Mouse (Mus musculus): ENCODE results near the gene Grin2d.
"Not testable (repeated sequence)": the region's sequence is repeated elsewhere in the genome, so short reads cannot be mapped to it uniquely, and the experiment has no call there.

Gene Grin2d

DNA sequence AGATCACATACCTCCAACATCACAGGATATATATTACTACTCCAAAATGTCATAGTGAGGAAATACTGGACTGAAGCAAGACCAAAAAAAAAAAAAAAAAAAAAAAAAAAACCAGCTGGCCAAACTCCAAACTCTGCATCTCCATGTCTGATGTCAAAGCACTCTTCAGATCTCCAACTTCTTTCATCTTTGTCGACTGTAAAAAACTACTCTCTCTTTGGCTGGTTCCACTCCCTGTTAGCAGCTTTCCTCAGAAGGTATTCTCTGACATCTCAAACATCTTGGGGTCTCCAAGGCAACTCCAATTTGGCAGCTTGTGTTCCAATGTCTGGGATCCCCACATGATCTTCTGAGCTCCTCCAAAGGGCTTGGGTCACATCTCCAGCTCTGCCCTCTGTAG lies at the start of gene Grin2d:
TSS of gene Grin2d (minus strand) at position 101 of the 400 bp plus-strand sequence.
- not testable (repeated sequence) for DNase-seq

DNA sequence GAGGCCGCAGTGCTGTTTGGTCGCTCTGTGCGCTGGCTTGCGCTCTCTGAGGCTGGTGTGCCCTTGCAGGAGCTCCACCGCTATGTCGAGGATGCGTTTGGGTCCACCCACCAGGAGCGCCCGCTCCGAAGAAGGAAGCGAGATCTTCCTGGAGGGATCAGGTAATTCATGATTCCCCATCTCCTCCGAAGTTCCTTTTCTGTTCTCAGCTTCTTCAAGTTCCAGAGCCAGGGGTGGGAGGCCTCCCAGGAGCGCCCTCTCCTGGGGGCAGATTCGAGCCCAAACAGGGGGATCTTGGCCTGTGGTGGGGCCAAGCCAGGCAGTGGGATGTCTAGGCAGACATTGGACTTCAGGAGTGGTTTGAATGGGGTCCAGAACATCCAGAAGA lies 46.2 kb upstream of the Grin2d start:
- peak; percentile 95 for DNase-seq

DNA sequence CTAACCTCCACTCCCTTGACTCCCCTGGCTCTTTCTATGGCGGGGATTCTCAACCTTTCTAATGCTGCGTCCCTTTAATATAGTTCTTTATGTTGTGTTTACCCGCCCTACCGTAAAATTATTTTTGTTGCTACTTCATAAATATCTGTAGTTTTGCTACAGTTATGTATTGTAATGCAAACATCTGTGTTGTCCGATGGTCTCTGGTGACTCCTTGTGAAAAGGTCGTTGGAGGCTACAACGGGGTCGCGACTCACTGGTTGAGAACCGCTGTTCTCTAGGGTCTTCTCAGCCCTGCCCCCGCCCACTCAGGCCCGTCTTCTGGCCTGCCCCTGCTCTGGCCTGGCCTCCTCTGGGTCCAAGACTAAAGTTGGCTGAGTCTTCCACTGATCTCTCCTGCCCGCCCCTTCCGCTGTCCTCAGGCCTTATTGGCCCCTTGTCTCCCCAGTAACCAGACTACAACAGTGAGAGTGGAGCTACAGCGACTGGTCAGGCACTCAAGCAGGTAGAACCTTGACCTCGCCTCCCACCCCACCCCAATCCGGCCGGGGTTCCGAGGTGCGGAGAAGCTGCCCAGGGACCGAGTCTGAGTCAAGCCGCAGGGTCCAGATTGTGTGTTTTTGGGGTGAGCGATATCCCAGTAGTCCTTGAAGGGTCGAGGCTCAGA lies 45.7 kb upstream of the Grin2d start, which contains the start of gene Ccdc114:
TSS of gene Ccdc114 (plus strand) at position 311 of the 667 bp plus-strand sequence.
- peak; percentile 100 for DNase-seq

DNA sequence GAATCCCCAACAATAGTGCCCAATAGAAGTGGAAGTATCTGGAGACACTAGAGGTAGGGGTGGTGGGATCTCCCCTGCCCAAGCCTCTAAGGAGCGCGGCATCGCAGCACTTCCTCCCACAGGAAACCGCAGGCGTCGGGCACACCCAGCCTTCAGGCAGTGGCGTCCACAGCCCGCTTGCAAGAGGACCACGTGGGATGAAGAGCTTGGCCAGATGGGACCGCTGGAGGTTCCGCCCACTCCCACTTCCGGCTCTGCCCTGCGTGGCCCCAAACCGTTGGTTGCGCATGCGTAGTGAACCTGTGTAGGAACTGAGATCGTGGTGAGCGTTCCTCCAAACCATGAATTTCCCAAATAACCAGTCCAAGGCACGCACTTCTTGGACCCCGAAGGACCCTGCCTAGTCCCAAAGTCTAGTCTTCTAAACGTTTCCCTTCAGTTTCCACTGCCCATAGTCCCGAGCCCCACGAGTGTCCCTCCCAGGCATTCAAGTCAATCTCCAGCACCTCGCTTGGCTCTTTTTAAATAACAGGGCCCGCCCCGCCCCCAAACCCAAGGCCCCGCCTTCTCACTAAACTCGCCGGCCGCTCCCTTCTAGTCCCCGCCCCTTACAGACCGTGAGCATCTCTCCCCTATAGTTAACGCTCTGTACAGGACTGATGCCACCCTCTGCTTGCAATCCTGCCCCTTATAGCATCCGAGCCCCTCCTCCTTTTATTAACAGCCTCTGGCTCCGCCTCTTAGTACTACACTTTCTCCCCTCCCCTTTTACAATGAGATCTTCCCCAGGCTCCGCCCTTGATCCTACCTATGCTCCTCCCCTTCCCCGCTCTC lies 45.0 kb upstream of the Grin2d start:
- DNase-seq: peak; percentile 100

DNA sequence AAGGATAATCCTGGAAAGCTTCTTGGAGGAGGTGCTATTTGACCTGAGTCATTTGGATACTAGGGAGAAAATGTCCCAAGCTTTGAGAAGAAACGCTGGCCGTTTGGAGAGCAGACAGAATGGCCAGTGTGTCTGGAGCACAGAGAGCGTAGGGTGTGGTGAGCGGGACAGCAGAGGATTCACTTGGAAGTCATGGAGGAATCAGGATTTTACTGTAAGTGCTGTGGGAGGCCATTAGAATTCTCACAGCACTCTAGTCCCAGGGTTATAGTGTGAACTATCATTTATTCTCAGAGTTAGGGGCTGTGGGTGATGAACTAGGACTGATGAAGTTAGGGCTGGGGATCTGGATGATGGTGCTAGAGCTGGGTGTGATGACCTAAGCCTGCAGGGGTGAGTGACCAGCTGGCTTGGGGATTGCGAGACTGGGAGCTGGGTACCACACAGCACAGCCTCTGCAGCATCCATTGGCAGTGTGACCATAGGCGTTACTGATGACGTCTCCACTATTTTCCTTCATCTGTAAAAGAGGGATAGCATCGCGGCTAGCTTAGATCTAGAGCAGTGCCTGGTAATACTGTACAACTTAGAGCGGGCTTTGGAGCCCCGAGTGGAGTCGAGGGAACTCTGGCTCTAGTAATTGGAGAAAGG lies 43.9 kb upstream of the Grin2d start:
- peak; percentile 96 for DNase-seq

DNA sequence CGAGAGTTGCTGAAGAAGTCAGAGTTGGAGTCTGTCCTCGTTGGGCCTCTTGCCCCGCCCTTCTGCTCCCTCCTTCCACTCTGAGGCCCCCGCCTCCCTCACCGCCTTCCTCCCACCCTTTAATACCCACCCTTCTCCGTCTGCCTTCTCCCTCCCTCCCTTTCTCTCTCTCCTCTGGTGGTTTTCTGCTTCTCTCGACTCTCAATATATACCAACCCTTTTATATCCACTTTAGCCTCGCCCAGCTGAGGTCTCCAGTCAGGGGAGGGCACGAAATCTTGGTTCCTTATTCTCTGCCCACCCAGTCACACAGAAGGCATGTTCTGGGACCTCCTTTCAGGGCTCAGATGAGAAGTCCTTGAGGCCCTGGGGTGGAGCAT lies 43.1 kb upstream of the Grin2d start, which contains the start of gene Emp3:
TSS of gene Emp3 (minus strand) at position 163 of the 380 bp plus-strand sequence.
- peak; percentile 98 for DNase-seq

DNA sequence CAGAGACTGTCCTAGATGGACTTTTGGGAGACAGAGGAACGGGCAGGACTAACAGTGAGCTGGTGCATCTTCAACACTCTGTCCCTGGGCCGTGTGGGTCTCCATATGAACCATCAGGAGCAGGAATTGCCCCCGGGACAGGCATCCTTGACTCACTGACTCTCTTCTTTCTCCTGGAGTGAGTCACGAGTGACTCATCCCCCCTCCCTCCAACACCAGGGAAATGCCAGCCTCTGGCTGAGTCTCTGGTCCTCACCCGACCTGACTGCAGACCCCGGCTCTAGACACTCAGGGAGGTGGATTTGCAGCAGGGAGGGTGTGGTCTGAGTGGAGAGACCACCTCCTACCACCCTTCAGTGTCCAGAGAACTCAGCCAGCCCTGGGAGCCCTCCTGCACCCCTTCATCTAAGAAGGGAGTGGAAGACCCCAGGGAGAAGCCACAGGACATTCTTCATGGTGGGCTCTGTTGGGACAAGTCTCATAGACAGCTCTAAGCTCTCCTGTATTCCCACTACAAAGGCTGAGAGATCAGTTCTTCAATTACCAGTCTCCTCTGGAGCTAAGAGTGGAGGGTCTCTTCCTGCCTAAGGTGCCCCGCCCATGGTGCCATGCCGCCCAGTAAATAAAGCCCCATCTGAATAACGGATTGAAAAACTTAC lies 42.5 kb upstream of the Grin2d start:
- DNase-seq: peak; percentile 97

DNA sequence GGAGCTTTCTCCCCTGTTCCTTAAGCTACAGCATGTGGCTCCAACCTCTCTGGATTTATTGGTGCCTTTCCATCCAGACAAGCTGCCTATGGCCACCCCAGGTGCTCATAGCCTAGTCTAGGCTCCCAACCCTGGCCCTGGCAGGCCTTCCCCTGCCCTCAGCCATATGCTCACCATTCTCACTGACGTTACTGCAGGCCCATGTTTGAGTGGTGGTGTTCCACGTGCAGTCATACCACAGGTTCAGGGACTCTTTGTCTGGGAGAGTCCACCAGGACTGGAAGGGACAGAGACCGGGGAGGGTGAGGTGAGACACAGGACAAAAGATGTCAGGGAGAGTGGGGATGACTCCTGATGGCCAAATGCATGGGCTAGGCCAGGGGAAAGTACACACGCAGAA lies 41.6 kb upstream of the Grin2d start:
- DNase-seq: peak; percentile 93

DNA sequence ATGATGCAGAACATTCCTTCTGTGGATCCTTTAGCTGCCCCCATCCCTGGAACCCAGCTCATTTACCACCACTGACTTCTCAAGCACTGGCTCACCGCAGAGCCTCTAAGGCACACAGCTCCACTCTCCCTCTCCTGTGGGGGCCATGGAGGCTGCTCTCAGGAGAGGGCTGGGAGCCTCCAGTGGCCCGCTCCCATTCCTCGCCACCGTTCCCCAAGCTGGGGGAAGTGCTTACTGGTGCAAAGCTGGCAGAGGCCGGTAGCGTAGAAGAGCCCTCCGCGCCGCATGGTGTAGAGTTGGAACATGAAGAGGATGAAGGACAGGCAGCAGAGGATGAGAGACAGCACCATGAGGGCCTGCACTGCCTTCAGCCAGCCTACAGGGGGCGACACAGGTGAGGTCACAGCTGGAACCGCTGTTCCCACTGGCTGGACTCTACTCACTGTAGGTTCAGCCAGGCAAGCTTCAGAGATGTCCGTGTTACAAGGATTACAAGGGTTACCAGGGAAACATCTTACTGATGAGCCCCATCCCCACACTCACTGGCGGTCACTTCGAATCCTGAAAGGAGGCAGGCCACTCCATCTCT lies 41.0 kb upstream of the Grin2d start:
- peak; percentile 93 for DNase-seq

DNA sequence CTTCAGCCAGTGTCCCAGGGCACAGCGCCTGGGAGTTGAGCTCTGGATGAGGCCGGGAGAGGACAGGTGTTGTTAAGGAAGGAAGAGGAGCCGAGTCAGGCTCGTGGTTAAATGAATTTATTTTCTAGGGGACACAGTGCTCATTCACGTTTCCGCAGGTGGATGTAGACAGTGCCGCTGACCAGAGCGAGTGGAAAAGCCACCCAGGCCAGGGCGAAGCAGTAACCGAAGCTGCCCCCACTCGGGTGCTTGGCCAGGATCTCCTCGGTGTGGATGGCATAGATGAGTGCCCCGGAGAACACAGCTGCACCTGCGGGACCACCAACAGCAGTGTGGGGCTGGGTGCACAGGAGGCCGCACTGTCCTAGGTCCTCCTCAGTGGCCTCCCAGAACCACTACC lies 39.7 kb upstream of the Grin2d start:
- peak; percentile 91 for DNase-seq

DNA sequence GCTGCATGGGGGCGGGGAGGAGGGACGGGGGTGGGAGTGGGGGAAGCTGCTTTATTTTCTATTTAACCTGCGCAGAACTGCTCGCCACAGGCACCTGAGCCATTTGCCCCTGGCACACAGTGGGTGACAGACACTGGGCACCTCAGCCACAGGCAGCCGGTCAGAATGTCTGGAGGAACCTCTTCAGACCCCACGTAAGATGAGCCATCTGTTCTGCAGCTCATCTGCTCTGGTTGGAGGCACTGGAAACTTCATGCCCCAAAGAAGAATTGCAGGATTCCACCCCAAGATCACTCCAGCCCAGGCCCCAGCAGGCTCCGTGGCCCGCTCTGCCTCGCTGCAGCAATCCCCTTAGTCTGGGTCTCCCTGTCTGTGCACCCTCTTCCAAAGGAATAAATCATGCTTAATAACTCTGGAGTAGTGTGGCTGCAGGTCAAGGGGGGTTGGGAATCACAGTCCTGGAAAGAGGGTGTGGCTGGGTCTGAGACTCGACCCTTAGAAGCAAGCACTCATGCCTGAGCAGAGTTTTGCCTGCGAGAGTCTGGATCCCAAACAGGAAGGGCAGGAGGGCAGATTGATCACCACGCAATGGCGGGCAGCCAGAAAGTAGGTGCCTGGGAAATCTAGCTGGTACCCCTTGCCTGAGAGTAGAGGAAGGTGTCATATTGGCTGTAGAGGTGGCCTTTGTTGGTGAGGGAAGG lies 39.0 kb upstream of the Grin2d start:
- peak; percentile 91 for DNase-seq

DNA sequence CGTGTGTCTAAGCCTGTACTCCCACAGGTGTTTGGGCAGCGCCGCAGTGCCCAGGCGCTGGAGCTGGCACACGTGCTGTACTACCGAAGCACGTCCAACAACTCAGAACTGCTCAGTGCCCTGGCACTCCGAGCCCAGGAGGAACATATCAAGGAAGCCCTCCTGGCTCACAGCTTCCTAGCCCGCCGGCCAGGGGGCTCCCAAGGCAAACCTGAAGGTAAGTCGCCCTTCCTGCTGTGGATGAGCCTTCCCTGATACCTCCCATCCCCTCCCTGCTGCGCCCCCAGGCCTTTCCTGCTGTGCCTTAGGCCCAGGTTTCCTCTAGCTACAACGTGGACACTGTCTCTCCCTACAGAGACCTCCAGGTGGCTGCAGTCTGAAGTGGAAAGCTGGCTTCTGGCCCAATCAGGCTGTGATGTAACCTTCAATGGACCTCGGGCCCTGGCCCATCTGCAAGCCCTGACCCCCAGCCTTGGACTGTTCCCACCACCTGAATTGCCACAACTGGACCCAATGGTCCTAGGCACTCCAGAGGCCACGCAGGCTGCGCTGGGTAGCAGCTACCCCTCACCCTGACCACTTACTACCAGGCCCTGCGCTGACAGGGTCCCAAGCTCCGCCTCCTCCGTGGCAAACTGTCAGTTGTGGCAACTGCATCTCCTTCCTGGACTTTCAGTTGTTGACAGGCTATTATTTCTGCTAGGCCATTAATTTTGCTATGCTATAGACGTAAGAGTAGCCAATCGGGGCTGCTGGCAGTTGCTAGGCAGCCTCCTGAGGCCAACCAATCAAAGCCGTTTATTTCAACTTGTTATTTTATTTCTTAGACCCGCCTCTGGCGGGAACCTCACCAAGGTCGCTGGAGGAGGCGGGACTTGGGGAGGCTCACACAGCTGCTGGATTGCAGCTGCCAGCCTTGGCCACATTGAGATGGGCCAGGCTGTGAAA lies 38.2 kb upstream of the Grin2d start:
- peak; percentile 99 for DNase-seq

DNA sequence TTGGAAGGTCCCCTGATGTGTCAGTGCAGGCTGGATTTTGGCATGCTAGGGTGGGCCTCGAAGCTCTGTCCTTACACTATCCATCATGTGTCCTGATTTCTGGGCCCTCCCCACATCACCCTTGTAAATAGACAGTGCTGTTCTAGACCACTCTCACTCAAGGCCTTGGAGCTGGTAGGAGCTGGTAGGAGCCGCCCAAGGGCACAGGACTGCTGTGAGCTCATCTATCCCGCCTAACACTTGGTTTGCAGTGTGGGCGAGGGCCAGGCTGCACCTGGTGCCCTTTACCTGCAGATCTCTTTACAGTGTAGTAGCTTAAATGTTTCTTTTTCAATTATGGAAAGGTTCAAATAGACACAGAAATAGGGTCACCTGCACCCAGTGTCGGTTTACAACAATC lies 36.8 kb upstream of the Grin2d start:
- DNase-seq: no peak

DNA sequence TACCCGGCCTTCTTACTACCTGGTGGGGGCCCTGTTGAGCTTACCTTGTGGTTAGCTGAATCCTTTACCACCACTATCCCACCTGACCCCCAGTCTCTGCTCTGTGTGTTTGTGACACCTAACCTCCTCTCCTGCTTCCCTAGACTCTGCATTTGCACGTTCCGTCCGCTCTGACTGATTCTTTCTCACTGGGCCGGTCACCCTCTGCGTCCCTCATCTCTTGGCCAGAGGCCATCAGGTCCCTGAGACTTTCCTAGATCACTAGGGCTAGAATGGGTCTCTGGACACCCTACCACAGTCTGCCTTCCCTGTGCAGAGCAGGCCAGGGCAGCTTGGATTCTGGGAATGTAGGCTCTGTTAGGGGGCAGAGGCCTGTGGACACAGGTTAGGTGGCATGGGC lies 35.9 kb upstream of the Grin2d start:
- DNase-seq: peak; percentile 91

DNA sequence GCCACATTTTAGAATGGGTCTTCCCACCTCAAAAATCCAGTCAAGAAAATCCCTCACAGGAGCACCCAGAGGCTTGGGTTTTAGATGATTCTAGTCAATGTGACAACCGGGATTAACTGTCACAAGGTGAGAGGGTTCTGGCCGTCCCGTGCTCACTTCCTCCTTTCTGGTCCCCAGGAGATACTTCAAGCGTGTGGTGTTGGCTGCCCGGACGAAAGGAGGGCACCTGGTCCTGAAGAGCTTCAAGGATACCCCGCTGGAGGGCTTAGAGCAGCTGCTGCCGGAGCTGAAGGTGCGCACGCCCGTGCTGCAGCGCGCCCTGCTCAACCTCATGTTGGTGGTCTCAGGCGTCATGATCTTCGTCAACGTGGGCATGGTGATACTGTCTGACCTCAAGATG lies 31.0 kb upstream of the Grin2d start:
- peak; percentile 88 for DNase-seq

DNA sequence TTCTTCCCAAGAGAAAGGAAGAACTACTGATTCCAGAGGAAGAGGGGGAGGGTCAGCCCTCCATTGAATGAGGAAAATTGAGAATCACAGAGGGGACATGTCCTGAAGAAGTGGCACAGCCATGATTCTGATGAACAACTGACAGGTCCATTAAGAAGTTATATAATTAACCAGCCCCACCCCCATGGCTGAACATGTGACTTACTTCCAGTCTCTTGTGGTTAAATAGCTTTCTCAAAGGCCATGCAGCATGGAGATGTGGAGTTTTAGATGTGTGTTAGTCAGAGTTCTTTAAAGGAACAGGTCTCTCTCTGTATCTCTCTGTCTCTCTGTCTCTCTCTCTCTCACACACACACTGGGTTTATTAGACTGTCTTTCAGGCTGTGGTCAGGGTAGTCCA lies 30.2 kb upstream of the Grin2d start:
- DNase-seq: no peak

DNA sequence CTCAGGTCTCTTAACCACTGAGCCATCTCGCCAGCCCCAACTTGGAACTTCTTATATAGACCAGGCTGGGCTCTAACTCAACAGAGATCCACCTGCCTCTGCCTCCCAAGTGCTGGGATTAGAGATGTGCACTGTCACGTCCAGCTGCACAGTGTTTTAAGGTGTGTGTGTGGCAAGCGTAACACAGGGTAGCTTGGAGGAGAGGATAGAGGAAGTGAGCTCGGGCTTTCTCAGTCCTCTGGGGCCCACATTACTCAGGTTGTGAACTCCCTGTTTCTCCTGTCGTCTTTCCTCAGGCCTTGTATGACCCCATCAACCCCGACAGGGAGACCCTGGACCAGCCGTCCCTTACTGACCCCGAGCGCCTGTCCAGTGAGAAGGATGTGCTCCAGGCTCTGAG lies 28.4 kb upstream of the Grin2d start:
- DNase-seq: no peak

DNA sequence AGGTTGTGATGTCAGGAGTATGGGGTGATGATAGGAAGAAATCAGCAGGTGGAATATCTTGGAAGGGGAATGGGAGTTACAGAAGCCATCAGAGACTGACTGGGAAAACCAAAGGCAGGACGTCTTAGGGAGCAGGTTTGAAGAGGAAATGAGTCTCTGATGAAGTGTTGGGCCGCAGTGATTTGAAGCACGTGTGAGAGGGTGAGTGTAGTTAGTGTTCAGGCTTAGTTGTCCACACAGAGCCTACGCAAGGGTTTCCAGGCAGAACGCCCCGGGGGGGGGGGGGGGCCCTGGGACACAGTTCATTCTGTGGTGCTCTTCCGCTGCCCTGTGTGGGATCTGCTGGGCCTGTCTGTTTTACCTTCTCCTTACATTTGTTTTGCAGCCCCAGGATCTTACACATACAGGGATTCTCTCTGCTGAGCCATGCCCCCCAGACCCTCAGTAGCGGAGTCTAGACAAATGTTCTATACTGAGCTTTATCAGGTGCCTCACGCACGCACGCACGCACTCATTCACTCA lies 24.4 kb upstream of the Grin2d start:
- DNase-seq: no peak

DNA sequence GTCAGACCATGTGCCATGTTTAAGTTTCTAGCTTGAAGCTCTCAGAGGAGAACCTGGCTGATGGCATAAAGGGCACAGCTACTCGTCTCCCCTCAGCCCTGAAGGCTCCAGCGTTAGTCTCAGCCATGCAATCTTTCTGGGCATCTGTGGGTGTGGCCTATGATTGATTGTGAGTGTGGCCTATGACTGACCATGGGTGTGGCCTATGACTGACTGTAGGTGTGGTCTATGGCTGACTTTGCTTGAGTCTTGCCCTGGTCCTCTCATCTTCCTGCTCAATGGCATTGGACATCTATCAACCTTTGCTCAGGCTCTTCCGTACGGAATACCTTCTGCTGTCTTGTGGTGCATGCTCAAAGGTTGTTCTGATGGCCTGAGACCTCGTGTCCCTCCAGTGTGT lies 23.4 kb upstream of the Grin2d start:
- no peak for DNase-seq

DNA sequence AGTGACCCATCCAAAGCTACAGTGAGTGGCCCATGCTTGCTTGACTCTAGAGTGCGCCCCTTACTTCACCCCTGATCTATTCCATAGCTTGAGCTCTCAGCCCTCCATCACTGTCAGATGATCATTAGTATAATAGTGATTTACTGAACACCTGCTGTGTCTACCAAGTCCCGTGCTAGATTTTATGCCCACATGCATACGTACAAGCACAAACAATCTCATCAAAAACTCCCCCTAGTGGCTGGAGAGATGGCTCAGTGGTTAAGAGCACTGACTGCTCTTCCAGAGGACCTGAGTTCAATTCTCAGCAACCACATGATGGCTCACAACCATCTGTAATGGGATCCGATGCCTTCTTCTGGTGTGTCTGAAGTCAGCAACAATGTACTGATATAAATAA lies 19.9 kb upstream of the Grin2d start:
- DNase-seq: not testable (repeated sequence)

Data from heart, adult 11 months (tissue).